Mouse (Mus musculus): ENCODE results near the gene Rgl1. TPM values are rescaled to one million over a fixed set of nuclear protein-coding genes. Genes with fewer than 3 reads are reported as not detected.

Rgl1 gene
- polyA plus RNA-seq, 1 experiment from 2014 or later, result 26.3 TPM

DNA sequence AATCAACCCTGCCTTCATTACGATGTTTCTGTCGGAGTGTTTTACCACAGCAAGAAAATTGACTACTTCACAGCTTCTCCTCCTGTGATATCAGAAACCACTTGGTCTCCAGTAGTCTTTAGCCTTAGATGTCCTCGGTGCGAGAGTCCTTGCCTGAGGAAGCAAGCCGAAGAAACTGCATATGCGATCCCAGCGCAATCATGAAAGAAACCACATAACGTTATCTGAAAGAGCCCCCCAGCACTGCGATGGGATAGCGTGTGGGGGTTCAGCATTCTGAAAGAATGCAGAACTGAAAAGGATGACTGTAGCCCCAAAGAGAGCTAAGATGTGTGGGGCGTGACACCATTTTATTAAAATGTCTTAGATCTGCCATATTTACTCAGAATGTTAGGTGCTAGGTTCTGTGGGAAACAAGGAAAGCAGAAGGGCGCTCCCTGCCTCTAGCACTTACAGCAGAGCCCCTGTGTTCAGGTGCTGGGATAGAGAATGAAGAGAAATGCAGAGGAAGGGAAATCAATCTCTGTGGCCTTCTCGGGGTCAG is 34.6 kb upstream of the Rgl1 start:
- Histone ChIP-seq H3K27me3 (replicated peaks; ENCODE audit: control insufficient read depth, insufficient read depth, low read length) (no peaks in the 10 kb centered on the region), H3K9ac (ENCODE audit: low read depth, low read length) (no peak overlapping the region), H3K4me3 (ENCODE audit: low read depth, low read length) (no peak overlapping the region), H3K9me3 (ENCODE audit: control insufficient read depth, low read length) (no peaks in the 10 kb centered on the region), H3K36me3 (ENCODE audit: control insufficient read depth, insufficient read depth, low read length) (no peaks in the 10 kb centered on the region), H3K4me2 (no peak overlapping the region), H3K4me1 (replicated peaks; ENCODE audit: control insufficient read depth, insufficient read depth, low read length) (peaks cover 8% of the 10 kb centered on the region), H3K27ac (ENCODE audit: low read depth, low read length) (no peak overlapping the region)
- WGBS, result 75% methylated on average over 13 of the region's 13 CpGs
- DNase-seq (ENCODE audit: low spot score), result no peak
- ATAC-seq (replicated peaks; ENCODE audit: low FRiP score), result no peak

DNA sequence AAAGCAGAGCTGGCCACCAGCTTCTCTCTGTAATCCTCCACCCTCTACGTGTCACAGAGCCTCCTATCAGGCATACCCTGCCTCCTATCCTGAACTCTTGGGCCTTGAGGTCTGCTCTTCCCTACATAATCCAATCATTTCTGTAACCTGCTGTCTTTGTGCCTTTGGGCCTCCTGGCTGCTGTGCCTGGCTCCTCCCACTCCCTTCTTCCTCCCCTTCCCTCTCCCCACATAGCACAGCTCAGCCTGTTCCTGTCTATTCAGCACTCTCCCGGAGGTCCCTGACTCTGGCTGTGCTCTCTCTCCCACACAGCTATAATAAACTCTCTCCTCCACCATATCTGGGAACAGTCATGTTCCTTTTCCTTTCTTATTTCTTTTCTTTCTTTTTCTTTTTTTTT is 33.7 kb upstream of the Rgl1 start, which contains the start of gene Ncf2:
Gene Ncf2, plus strand, starts transcription at position 298 of the 400 bp plus-strand sequence.
- Histone ChIP-seq H3K27ac (ENCODE audit: low read depth, low read length) (no peak within 1 kb of the TSS), H3K4me2 (no peak within 1 kb of the TSS), H3K36me3 (ENCODE audit: control insufficient read depth, insufficient read depth, low read length) (no peaks in the 10 kb centered on the region), H3K27me3 (replicated peaks; ENCODE audit: control insufficient read depth, insufficient read depth, low read length) (no peaks in the 10 kb centered on the region), H3K9me3 (ENCODE audit: control insufficient read depth, low read length) (no peaks in the 10 kb centered on the region), H3K4me1 (replicated peaks; ENCODE audit: control insufficient read depth, insufficient read depth, low read length) (peaks cover 16% of the 10 kb centered on the region), H3K9ac (ENCODE audit: low read depth, low read length) (no peak within 1 kb of the TSS), H3K4me3 (ENCODE audit: low read depth, low read length) (no peak within 1 kb of the TSS)
- WGBS, result 11% methylated on average over 2 of the region's 2 CpGs
- no peak for DNase-seq (ENCODE audit: low spot score)
- peak; percentile 46; the same call in 1 of the 2 replicates for ATAC-seq (replicated peaks; ENCODE audit: low FRiP score)

DNA sequence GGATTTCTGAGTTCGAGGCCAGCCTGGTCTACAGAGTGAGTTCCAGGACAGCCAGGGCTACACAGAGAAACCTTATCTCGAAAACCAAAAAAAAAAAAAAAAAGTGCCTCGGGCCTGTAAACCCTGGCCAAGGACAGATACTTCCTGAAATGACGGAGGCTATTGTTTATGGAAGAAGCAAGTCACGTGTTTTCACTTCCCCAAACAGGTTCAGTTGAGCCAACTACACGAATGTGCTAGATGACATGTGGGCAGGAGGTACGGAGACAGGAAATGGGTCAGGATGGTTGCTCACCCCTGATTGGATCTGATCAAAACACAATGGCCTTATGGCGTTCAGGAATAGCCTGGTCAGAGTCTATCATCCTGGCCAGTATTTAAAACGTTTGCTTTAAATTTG is 32.0 kb upstream of the Rgl1 start:
- H3K4me3 ChIP-seq (ENCODE audit: low read depth, low read length), result no peak overlapping the region
- 35% methylated on average over 9 of the region's 9 CpGs for WGBS
- no peaks in the 10 kb centered on the region for H3K36me3 ChIP-seq (ENCODE audit: control insufficient read depth, insufficient read depth, low read length)
- H3K27me3 ChIP-seq (replicated peaks; ENCODE audit: control insufficient read depth, insufficient read depth, low read length), result no peaks in the 10 kb centered on the region
- peaks cover 17% of the 10 kb centered on the region for H3K4me1 ChIP-seq (replicated peaks; ENCODE audit: control insufficient read depth, insufficient read depth, low read length)
- peak; percentile 30 for ATAC-seq (replicated peaks; ENCODE audit: low FRiP score)
- DNase-seq (ENCODE audit: low spot score), result no peak
- H3K27ac ChIP-seq (ENCODE audit: low read depth, low read length), result peak overlapping the region; percentile 13; the same call in 1 of the 2 replicates
- no peak overlapping the region for H3K9ac ChIP-seq (ENCODE audit: low read depth, low read length)
- no peaks in the 10 kb centered on the region for H3K9me3 ChIP-seq (ENCODE audit: control insufficient read depth, low read length)
- no peak overlapping the region for H3K4me2 ChIP-seq

DNA sequence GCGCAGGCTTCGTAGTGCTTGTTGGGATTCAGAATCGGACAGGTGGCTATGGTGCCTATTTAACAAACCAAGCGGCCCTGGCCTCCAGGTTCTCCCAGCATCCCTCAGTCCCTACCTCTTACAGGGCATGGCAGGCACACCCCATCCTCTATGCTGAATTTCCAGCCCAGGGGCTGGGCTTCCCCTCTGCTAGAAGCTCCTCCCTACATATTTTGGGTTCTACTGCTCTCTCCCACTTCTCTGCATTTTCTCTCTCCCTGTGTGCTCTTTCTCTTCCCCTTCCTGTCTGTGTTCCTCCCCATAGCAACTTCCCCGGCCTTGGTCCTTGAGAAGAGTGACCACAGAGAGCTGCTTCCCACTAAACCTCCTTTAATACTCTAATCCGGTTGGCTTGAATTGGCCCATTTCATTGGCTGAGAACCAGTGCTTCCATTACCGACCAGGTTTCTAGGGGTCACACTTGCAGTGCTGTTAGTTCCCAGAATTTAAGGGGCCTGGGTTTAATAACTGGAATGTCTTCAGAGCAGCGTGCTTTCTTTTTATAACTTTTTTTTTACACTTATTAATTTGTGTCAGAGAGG is 30.6 kb upstream of the Rgl1 start:
- ATAC-seq (replicated peaks; ENCODE audit: low FRiP score) (no peak), DNase-seq (ENCODE audit: low spot score) (no peak)
- Histone ChIP-seq H3K36me3 (ENCODE audit: control insufficient read depth, insufficient read depth, low read length) (no peaks in the 10 kb centered on the region), H3K4me1 (replicated peaks; ENCODE audit: control insufficient read depth, insufficient read depth, low read length) (peaks cover 17% of the 10 kb centered on the region), H3K27me3 (replicated peaks; ENCODE audit: control insufficient read depth, insufficient read depth, low read length) (no peaks in the 10 kb centered on the region), H3K9me3 (ENCODE audit: control insufficient read depth, low read length) (no peaks in the 10 kb centered on the region), H3K9ac (ENCODE audit: low read depth, low read length) (no peak overlapping the region), H3K4me2 (no peak overlapping the region), H3K27ac (ENCODE audit: low read depth, low read length) (no peak overlapping the region), H3K4me3 (ENCODE audit: low read depth, low read length) (no peak overlapping the region)
- 79% methylated on average over 8 of the region's 8 CpGs for WGBS

DNA sequence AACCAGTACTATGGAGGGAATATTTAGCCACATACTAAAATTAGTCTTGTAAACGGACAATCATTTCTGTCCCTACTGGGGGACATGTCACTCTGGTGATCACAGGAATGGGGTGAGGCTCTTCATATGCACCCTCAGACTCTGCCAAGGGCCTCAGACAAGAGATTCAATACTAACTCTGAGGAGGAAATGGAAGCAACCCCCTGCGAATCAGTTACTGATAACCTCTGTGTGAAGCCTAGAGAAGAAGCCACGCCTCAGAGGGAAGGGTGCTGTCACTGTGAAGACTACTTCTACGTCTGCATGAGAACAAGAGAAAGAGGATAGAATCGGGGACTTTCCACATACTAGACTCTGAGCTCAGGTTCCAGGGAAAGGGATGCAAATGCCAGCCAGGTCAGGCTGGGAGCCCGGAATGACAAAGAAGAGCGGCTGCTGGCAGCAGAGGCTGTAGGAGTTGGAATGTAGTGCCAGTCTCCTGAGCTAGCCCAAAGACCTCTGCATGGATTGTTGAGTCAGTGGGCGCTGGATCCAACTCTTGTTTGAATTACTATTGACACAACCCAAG is 29.6 kb upstream of the Rgl1 start:
- Histone ChIP-seq H3K27me3 (replicated peaks; ENCODE audit: control insufficient read depth, insufficient read depth, low read length) (no peaks in the 10 kb centered on the region), H3K4me3 (ENCODE audit: low read depth, low read length) (no peak overlapping the region), H3K27ac (ENCODE audit: low read depth, low read length) (no peak overlapping the region), H3K4me1 (replicated peaks; ENCODE audit: control insufficient read depth, insufficient read depth, low read length) (peaks cover 21% of the 10 kb centered on the region), H3K36me3 (ENCODE audit: control insufficient read depth, insufficient read depth, low read length) (no peaks in the 10 kb centered on the region), H3K4me2 (peak overlapping the region; percentile 34; the same call in 1 of the 2 replicates), H3K9ac (ENCODE audit: low read depth, low read length) (no peak overlapping the region), H3K9me3 (ENCODE audit: control insufficient read depth, low read length) (no peaks in the 10 kb centered on the region)
- no peak for DNase-seq (ENCODE audit: low spot score)
- peak; percentile 38; the same call in 1 of the 2 replicates for ATAC-seq (replicated peaks; ENCODE audit: low FRiP score)
- WGBS, result 38% methylated on average over 8 of the region's 8 CpGs

DNA sequence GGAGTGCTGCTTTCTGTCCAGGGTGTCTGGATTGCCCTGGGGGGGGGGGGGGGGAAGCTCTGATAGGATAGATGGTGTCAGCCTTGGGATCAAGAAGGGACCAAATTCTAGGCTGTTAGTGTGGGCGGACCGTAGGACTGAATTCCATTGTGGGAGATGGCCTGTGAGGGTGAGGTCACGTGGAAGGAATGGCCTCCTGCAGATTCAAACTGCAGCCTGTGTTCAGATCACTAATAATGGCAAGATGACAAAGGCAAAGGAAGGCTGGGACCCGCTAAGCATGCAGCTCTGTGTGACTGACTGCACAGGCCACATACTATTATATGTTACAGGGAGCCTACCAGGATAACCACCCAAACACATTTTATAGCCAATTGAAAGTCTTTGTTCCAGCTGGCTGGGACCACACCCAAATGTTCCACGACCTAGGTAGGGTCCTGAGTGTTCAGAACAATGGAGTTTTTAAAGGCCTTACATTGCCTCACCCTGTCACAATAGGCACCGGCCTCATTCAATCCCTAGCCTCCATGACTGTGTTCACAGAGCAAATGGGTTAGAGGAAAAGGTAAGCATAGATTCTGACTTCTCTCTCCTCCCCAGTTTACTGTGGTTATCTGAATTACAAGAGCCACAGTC is 27.5 kb upstream of the Rgl1 start:
- WGBS, result 72% methylated on average over 6 of the region's 6 CpGs
- Histone ChIP-seq H3K36me3 (ENCODE audit: control insufficient read depth, insufficient read depth, low read length) (no peaks in the 10 kb centered on the region), H3K4me2 (no peak overlapping the region), H3K27ac (ENCODE audit: low read depth, low read length) (no peak overlapping the region), H3K9ac (ENCODE audit: low read depth, low read length) (no peak overlapping the region), H3K9me3 (ENCODE audit: control insufficient read depth, low read length) (no peaks in the 10 kb centered on the region), H3K4me3 (ENCODE audit: low read depth, low read length) (no peak overlapping the region), H3K27me3 (replicated peaks; ENCODE audit: control insufficient read depth, insufficient read depth, low read length) (no peaks in the 10 kb centered on the region), H3K4me1 (replicated peaks; ENCODE audit: control insufficient read depth, insufficient read depth, low read length) (peaks cover 24% of the 10 kb centered on the region)
- DNase-seq (ENCODE audit: low spot score) (no peak), ATAC-seq (replicated peaks; ENCODE audit: low FRiP score) (no peak)

DNA sequence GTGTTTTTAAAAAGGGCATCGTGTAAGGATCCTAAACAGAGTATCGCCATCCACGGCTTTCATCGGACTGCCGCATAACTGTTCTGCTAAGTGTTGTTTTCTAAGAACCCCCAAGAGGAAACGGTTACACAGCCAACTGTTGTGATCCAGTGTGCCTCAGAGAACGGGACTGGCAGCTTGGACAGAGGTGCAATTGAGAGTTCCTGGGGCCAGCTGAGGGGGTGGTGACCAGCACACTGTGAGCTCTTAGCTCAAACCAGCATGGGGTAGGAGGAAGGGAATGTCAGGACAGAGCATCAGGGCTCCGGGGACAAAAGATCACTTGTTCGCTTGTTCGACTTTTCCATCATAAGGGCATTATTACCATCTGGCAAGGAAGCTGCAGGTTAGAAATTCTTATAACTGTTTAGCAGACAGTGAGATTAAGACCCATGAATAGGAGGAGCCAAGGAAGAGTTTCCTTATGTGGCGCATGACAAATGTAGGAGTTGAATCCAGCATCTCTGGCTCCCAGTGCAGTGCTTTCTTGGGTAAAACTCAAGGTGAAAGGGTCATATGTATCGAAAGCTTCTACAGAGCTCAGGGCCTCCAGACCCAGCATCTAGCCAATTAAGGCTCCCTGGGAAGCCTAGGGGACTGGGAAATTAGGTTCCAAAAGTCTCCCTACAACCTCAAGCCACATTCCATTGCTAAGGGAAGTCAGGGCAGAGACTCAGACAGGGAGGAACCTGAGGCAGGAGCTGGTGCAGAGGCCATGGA is 26.8 kb upstream of the Rgl1 start:
- Histone ChIP-seq H3K27ac (ENCODE audit: low read depth, low read length) (no peak overlapping the region), H3K9ac (ENCODE audit: low read depth, low read length) (no peak overlapping the region), H3K27me3 (replicated peaks; ENCODE audit: control insufficient read depth, insufficient read depth, low read length) (no peaks in the 10 kb centered on the region), H3K4me1 (replicated peaks; ENCODE audit: control insufficient read depth, insufficient read depth, low read length) (peaks cover 24% of the 10 kb centered on the region), H3K9me3 (ENCODE audit: control insufficient read depth, low read length) (no peaks in the 10 kb centered on the region), H3K4me3 (ENCODE audit: low read depth, low read length) (no peak overlapping the region), H3K36me3 (ENCODE audit: control insufficient read depth, insufficient read depth, low read length) (no peaks in the 10 kb centered on the region), H3K4me2 (no peak overlapping the region)
- DNase-seq (ENCODE audit: low spot score) (no peak), ATAC-seq (replicated peaks; ENCODE audit: low FRiP score) (no peak)
- 79% methylated on average over 12 of the region's 12 CpGs for WGBS

DNA sequence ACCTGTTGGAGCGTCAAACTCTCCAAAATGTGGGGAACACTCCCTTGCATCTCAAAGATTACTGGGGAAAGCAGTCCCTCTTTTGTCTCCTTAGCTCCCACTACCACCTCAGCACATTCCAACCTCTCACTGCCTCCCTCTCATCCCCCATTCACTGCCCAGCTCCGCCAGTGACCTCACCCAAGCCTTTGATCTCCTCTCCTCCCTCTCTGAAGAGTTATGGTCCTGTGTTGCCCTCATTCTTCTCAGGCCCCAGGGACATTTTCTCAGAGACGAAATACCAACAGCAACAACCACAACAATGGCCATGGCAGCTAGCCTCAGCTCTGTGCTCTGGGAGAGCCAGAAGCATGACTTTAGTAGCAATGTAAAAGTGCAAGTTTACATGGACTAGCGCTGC is 25.1 kb upstream of the Rgl1 start:
- no peak overlapping the region for H3K27ac ChIP-seq (ENCODE audit: low read depth, low read length)
- no peak overlapping the region for H3K4me2 ChIP-seq
- H3K9me3 ChIP-seq (ENCODE audit: control insufficient read depth, low read length), result no peaks in the 10 kb centered on the region
- H3K27me3 ChIP-seq (replicated peaks; ENCODE audit: control insufficient read depth, insufficient read depth, low read length), result no peaks in the 10 kb centered on the region
- no peaks in the 10 kb centered on the region for H3K36me3 ChIP-seq (ENCODE audit: control insufficient read depth, insufficient read depth, low read length)
- ATAC-seq (replicated peaks; ENCODE audit: low FRiP score) (no peak), DNase-seq (ENCODE audit: low spot score) (no peak)
- H3K9ac ChIP-seq (ENCODE audit: low read depth, low read length), result no peak overlapping the region
- WGBS, result 45% methylated on average over 4 of the region's 4 CpGs
- peaks cover 21% of the 10 kb centered on the region for H3K4me1 ChIP-seq (replicated peaks; ENCODE audit: control insufficient read depth, insufficient read depth, low read length)
- H3K4me3 ChIP-seq (ENCODE audit: low read depth, low read length), result no peak overlapping the region
